Mouse (Mus musculus): ENCODE data around the gene Unc5c.

DNA sequence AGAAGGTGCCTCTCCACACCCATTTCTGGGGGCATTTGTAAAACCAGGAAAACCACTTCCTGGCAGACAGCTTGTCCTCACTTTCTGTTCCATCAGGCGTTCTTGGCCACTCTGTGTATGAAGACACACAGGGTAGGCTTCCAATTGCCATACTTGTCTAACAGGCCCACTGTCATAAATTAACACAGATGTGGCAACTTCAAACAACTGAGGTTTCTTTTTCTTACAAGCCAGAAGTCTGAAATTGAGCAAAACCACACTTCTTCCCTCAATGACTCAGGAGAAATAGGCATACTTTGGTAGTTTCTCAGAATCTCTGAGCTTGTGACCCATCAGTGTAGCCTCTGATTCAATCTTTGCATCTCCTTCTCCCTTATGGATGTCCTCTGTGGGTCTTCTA is 225.7 kb downstream of the Unc5c start:
- TF ChIP-seq CTCF (IDR thresholded peaks at IDR 0.05; ENCODE audit: extremely low read depth, insufficient read depth, low read length) (no peak), POLR2A (IDR thresholded peaks at IDR 0.05; ENCODE audit: extremely low read depth, insufficient read depth, low read length) (no peak)

Measured in cortical plate, adult 2 months (tissue).